Mouse (Mus musculus) heart, postnatal 36 days (tissue): ENCODE data around the gene Ran. TPM values are rescaled to one million over a fixed set of nuclear protein-coding genes. Genes with fewer than 3 reads are reported as not detected.
"Not testable (repeated sequence)": the region's sequence is repeated elsewhere in the genome, so short reads cannot be mapped to it uniquely, and the experiment has no call there.

ENCODE experiments used
- DNase-seq, 2 experiments: peaks; one replicate each; pipeline ENCODE4 v3.0.0; 2021 to 2022
- intact Hi-C: fragments of 180-260 bp; cut with DNase I; formaldehyde crosslinking; loops from one replicate; pipeline ENCODE4 v1.15.1; 2025
- total RNA-seq, 2 experiments: library from RNA; stranded (reverse); gene quantifications; 2 replicates each; pipeline ENCODE4 v1.2.3; 2021

The Ran gene
- 100 to 1,000 TPM in 1 of 2 experiments, 10 to 100 TPM in 1; 86.3 to 103 TPM for total RNA-seq

DNA sequence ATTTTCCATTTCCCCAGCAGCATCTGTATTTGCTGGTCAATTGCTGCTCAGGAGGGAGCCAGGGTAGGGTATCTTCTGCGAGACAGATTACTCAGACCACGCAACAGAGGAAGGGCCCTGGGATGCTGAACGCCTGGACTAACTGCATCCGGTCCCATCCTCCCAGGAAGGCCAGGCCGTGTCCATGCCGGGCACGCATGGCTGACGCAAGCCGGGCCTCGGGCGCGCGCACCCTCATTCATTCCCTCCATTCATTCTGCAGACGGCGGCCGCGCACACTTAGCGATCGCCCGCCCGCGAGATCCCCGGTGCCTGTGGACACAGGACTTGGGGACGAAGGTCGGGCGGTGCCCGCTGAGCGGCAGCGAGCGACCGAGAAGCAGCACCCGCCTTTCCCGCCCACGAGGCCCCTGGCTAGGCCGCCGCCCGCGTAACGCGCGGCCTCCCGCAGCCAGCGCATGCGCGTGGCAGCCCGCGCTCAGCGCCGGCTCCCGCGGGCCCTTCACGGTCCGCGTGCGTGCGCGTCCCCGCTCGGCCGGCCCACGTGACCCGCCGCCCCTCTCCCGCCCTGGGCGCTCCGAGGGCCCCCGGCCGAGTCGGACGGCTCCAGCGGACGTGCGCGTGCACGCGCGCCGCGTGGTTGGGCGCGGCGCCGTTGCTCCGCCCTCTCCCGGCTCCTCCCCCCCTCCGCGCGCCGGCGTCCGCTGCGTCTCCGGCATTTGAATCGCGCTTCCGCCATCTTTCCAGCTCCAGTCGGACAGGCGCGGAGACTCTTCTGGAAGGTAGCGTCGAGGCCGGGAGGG, at the start of gene Ran:
Gene Ran, plus strand, starts transcription at position 573 of the 803 bp plus-strand sequence.
- DNase-seq = peak; percentile 94
- intact Hi-C loops = loop anchor here (1.0 to 5.0 kb wide), 4 partner anchors 11 to 1407 kb away; partner anchors contain the start of genes Nipsnap2, Sbds, Stx2 and Tyw1

DNA sequence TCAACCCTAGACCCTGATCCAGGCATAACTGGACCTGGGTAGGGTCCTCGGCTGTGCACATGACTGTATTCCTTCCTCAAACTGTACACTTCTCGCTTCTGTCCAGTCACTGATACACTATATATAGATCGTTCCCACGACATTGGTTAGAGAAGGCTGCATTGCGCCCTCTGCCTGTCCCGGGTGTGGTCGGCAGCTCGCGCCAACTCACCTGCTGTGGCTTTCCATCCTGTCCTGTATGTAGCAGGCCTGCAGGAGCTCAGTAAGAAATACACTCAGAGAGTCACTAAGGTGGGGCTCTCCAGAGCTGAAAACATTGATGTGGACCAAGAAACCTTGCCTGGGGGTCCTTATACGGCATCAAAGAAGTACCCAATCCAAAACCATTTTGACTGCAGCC, 49.0 kb upstream of the Ran start:
- intact Hi-C loops = loop anchor here (1.0 to 10.0 kb wide), 3 partner anchors 24 to 239 kb away; no protein-coding TSS in a partner anchor

DNA sequence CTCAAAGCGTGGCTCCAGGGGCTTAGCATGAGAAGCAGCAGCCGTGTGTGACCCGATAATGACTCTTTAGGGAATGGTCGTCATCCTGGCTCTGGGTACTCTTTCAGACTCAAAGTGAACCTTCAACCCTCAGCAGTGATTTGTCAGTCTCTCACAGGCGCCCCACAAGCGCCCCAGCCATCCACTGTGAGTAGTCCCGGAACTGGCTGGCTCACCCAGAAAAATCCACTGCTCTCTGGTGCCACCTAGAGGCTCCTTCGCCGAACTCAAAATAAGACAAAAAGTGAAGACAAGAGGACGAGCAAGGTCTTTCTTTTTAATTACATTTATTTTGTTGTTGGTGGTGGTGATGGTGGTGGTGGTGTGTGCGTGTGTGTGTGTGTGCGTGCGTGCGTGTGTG, 48.6 kb upstream of the Ran start:
- peak; percentile 53 to 75 for DNase-seq
- intact Hi-C loops = loop anchor here (1.0 to 10.0 kb wide), 3 partner anchors 24 to 239 kb away; no protein-coding TSS in a partner anchor

More for the DNA sequence above, 49.0 kb upstream of the Ran start:
- no peak for DNase-seq

DNA sequence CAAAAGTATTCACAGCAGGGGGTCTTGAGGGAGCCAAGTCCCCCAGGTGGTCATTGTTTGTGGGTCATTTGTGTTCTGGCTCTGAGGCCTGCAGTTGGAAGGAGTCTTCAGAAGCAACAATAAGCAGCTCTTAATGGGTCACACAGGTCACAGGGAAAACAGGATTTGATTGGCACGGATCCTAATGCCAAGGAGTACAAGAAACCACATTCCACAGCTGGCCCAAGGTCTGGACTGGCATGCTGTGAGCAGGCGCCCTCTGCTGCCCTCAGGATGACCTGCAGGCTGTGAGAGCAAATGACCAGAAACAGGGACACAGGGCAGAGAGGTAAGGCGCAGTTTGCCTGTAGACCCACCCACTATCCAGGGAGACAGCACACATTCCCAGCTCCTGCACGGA, 43.6 kb upstream of the Ran start:
- DNase-seq = no peak
- intact Hi-C loops = loop anchor here (10.0 kb wide), 1 partner anchor 171 kb away; no protein-coding TSS in a partner anchor

DNA sequence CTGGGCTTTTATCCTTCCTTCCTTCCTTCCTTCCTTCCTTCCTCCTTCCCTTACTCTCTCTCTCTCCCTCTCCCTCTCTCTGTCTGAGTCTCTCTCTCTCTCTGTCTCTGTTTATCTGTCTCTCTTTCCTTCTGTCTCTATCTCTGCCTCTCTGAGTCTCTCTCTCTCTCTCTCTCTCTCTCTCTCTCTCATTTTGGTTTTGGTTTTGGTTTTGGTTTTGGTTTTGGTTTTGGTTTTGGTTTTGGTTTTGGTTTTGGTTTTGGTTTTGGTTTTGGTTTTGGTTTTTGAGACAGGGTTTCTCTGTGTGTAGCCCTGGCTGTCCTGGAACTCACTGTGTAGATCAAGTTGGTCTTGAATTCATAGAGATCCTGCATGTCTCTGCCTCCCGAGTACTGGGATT, 42.4 kb upstream of the Ran start:
- intact Hi-C loops = loop anchor here (10.0 kb wide), 1 partner anchor 173 kb away; no protein-coding TSS in a partner anchor
- DNase-seq = not testable (repeated sequence)

DNA sequence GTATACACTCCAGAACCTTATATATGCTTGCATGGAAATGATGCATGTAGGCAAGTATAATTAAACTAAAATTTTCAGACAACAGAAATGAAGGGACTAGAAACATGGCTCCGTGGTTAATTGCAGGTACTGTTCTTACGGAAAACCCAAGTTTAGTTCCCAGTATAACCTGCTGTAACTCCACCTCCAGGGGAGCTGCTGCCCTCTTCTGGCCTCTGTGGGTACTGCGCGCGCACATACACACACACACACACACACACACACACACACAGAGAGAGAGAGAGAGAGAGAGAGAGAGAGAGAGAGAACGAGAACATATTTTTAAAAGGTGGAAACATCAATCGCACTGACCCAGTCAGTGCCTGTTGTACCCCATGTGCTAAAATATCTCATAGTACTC, 40.9 kb upstream of the Ran start:
- DNase-seq = no peak
- intact Hi-C loops = loop anchor here (10.0 kb wide), 1 partner anchor 174 kb away; no protein-coding TSS in a partner anchor

DNA sequence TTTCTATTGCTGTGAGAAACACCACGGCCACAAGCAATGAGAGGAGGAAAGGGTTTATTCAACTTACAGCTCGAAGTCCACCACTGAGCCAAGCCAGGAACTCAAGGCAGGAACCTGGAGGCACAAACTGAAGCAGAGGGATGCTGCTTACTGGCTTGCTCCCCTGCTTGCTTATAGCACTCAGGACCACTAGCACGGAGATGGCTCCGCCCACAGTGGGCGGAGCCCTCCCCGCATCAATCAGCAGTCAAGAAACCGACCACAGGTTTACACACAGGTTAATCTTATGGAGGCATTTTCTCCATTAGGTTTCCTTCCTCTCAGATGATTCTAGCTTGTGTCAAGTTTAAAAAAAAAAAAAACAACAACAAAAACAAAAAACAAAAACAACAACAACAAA, 39.0 kb upstream of the Ran start:
- intact Hi-C loops = no loop called here
- DNase-seq = no peak

DNA sequence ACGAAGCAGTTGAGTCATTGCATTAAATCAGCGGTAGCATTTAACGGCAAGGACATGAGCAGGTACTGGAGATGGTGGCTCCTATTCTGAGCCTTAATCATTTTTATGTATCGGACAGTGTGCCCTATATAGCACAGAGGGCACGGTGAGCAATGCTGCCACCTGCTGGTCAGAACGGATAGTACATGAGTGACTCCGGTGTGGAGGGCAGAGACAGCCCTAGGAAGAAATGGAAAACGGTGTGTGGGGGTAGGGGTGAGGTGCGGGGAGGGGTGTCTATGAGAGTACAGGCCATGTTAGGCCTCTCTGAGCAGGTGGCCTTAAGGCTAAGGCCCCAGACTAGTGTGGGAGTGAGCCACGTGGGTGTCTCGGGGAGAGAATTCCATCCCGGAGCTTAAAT, 38.3 kb upstream of the Ran start:
- intact Hi-C loops = no loop called here
- DNase-seq = peak; percentile 70 to 78

DNA sequence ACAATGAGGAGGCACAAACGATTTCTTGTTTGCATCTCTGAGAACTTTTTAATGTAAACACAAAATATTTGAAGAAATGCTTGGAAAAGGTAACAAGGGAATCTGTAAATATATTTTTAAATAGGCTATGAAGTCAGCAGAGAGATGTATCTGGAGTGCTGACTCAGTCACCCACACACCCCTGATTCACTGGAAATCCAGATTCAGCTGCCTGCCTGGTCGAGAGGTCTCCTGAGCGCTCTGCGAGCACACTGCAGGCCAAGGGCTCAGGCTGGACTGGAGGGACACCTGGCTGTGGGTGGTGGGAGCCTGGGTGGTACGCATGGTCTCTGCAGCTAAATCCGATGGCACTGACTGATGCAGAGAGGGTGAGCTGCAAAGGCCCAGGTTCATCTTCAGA, 35.3 kb upstream of the Ran start:
- intact Hi-C loops = no loop called here
- DNase-seq = no peak

DNA sequence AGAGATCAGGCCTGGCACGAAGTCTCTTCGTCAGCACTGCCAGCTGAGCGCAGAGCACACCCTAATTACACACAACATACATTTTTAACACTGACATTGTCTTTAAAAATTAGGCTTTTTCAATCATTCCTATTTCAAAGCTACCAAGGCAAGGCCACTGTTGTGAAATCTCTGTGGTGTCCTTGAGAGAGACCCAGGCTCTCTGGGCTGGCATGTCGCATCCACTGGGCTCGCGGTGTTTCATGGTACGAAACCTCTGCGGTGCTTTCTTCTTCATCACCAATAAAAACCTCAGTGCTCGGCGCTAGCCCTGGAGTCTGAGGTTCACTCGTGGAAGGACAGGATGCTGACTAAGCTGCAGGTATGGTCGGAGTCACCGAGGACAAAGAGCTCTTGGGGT, 33.9 kb upstream of the Ran start:
- intact Hi-C loops = no loop called here
- no peak for DNase-seq

DNA sequence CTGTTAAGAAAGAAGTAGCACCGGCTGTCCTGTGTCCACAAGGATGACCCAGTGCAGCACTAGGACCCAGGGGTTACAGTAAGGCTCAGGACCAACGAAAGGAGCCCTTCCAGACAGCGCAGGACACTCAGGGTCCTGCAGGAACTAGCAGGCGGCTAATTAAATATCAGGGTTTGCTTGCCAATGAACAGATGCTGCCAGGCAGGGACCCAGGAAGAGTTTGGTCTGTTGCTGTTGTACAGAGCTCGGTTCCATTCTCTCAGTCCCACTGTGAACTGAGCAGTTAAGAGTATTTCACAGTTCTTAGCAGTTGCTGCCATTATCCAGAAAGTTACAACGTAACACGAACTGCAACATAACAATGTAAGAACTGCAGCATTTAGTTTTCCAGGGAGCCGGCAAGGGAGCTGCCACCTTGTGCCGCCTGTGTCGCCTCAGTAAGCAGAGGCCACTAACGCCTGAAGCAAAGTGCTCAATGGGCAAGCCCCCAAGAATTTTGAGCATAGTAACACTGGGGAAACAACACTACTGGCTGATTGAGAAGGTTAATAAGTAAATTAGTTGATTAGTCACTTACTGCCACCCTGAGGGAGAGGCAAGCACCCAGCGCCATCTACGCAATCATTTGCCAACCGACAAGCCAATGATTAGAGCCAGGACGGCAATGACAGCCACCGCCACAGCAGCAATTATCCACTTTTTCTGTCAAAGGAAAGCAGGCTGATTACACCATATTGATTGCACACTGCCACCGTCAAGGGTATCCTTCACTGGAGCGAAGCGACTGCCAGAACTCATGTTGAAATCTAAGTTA, 32.5 kb upstream of the Ran start:
- intact Hi-C loops = no loop called here
- no peak for DNase-seq

DNA sequence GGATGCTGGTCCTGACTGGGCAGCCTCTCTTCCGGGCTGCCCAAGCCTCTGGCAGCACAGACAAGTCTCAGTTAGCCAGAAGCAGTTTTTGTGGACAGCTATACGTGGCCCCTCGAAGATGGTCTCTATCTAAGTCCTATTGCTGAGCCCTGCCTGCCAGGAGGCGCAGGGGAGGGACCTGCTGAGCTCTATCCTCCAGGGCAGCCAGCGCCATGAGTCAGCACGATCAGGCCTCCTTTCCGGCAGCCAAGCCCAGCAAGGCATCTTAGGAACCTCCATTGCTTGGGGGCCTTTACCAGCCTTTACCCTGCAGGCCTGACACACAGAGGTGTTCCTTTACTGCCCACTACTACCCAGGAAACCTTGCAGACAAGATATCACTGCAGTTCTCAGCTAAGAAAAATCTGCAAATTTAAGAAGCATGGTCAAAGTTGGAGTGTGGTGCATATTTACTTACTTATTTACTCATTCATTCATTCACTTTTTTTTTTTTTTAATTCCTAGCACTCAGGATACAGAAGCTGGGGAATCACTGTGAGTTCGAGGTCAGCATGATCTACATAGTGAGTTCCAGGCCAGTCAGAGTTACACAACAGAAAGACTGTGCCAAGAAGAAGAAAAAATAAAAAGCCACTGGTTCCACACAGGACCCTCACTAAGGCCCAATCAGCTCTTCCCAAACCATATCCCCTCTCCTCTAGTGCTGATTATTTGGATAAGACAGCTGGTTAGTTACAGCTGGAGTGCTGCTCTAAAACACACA, 19.0 kb upstream of the Ran start:
- DNase-seq = peak; percentile 19 to 40
- intact Hi-C loops = no loop called here

DNA sequence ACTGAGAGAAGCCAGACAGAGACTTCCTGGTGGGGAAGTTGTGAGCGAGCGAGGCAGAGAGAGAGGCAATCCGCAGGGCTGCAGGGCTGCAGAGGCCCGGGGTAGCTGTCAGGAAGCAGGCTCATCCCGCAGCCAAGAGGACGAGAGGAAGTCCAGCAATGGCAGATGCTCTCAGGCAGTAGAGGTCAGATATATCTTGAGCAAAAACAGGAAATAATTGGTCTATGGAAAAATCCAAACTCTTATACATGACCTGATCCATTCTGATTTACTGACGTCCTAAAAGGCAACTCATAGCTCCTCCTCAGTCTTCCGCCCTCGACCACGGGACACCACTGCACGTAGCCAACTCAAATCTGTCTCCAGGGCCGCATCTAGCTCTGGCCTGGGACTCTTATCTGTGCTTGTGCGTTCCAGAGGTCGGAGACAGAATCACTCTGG, 17.3 kb upstream of the Ran start:
- intact Hi-C loops = no loop called here
- DNase-seq = peak; percentile 29 to 54

DNA sequence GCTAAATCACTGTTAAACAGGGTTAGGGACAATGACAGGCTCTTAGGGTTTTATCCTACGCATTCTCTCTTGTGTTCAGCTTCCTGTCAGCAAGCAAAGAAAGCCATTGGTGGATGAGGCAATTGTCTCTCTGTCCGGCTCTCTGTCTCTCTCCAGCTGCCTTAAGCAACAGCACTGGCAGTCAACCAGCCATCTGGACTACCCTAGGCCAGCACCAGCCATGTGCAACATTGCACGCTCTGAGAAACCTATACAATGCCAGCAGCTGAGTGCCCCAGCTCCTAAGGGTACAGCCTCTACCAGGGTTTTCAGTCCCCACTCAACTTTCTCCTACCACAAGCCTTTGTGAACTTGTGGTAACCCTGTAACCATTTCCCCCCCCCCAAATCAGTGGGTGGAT, 14.5 kb upstream of the Ran start:
- peak; percentile 40 to 46 for DNase-seq
- intact Hi-C loops = no loop called here

DNA sequence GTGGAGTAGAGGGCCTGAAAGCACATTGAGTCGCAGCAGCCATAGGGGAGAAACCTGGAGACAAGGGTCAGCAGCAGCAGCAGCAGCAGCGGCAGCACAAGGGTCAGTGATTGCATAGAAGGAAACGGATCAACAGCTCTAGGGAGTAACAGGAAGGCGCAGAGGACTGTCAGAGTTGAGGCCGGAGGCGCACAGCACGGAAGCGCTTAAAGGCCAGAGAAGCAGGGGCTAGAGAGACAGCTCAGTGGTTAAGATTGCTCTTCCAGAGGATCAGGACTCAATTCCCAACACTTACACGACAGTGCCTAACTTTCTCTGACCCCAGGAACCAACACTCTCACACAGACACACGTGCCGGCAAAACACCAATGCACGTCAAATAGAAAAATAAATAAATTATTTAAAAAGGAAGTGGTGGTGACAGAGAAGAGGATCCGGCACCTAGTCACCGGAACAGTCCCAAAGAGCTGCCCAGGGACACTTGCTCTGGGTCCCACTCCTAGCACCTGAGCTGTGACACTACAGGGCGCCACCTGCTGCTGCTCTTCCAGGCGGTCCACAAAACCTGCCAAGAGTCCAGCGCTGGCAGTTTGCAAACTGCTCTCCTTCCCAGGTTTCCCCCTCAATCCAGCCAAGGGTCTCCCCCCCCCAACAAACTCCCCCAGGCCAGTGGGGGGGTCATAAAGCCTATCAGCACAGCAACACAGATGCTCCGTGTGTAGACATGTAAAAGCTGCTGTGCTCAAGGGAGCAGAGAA, 13.7 kb upstream of the Ran start:
- peak; percentile 21 to 32 for DNase-seq
- intact Hi-C loops = no loop called here

DNA sequence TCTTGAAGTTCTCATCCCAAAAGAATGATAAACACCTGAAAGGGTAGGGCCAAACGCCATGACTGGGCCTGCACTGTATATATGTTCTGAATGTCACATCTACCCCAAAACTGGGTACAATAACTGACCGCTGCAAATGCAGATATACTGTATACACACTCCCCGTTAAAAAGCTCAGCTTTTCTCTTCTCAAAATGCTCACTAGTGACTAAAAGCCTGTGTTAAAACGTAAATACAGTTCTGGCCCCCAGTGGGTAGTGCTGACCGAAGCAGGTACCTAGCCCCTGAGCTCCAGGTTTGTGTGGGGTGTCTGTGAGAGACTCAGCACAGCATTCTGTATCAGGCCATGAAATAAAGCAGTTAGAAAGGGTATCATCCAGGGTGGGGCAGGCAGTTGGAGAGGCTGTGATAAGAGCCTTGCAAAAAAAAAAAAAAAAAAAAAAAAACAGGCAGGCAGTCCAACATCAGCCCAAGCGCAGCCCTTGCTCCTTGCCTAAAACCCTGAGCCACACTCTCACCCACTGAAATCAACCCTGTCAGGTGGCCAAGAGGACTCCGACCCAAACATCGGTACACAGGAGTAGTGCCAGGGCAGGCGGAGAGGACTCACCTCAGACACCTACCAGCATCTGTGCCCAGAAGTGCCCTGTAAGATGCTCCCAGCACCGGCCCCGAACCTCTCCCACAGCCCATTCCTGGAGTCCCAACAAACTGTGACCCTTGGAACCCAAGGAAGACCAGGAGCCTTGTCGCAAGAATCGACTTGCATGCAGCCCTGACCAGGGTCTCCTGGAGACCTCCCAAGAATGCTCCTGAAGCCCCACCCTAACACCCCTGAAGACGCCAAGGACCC, 12.5 kb upstream of the Ran start:
- DNase-seq = peak; percentile 25 to 29
- intact Hi-C loops = no loop called here

DNA sequence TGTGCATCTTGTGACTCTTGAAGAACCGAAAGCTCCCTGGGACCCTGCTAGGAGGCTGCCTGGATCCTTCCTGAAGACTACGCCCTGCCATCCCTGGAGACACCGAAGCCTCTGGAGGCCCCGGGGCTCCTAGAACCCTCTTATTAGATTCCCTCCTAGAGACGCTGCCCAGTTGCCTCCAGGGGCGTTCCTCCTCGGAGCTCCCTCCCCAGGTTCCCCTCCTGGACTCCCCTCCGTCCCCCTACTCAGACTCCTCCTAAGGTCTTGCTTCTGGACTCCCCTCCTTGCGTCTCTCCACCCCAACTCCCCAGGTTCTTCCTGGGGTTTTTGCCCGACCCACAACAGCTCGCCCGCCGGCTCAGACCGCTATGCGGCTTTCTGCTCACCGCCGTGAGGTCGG, 11.9 kb upstream of the Ran start:
- intact Hi-C loops = loop anchor here (1.0 kb wide), 1 partner anchor 12 kb away; the partner anchor contains the start of gene Ran
- DNase-seq = no peak

DNA sequence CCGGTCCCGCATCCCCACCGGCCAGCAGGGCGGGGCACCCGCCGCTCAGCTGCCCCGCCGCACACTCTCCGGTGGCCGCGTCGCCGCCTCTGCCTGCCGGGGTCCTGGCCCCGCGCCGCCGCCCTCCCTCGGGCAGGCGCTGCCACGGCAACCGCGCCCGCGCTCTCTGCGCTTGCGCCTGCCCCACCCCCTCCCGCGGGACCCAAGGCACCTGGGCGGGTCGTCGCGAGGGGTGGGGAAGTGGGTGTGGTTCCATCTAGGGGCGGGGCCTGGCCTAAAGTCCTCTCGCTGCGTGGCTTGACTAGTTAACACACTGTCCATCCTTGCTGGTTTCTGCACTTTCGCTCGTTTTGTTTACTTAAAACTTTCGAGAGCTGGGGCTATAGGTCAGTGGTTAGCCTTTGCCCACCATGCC, 11.4 kb upstream of the Ran start, which contains the start of gene Stx2:
Gene Stx2, minus strand, starts transcription at position 163 of the 415 bp plus-strand sequence.
- DNase-seq = peak; percentile 94
- intact Hi-C loops = loop anchor here (1.0 kb wide), 1 partner anchor 12 kb away; the partner anchor contains the start of gene Ran

DNA sequence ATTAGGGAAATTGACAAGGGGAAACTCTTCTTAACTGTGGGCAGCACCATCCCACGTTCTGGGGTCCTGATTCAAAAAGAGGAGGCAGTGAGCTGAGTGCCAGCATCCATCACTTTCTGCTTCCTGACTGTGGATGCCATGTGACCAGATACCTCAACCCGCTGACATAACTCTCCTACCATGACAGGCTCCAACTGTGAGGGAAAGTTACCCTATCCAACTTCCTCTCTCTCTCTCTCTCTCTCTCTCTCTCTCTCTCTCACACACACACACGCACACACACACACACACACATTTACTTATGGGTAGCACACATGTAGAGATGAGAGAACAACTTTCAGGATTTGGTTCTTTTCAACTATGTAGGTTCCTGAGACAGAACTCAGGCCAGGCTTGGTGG, 10.3 kb upstream of the Ran start:
- DNase-seq = no peak
- intact Hi-C loops = no loop called here
